Mouse (Mus musculus): ENCODE results near the gene Fam131b. TPM values are rescaled to one million over a fixed set of nuclear protein-coding genes. Genes with fewer than 3 reads are reported as not detected.

Fam131b gene
- total and polyA plus RNA-seq, 3 experiments: 0.04 to 0.09 (median 0.05) TPM

DNA sequence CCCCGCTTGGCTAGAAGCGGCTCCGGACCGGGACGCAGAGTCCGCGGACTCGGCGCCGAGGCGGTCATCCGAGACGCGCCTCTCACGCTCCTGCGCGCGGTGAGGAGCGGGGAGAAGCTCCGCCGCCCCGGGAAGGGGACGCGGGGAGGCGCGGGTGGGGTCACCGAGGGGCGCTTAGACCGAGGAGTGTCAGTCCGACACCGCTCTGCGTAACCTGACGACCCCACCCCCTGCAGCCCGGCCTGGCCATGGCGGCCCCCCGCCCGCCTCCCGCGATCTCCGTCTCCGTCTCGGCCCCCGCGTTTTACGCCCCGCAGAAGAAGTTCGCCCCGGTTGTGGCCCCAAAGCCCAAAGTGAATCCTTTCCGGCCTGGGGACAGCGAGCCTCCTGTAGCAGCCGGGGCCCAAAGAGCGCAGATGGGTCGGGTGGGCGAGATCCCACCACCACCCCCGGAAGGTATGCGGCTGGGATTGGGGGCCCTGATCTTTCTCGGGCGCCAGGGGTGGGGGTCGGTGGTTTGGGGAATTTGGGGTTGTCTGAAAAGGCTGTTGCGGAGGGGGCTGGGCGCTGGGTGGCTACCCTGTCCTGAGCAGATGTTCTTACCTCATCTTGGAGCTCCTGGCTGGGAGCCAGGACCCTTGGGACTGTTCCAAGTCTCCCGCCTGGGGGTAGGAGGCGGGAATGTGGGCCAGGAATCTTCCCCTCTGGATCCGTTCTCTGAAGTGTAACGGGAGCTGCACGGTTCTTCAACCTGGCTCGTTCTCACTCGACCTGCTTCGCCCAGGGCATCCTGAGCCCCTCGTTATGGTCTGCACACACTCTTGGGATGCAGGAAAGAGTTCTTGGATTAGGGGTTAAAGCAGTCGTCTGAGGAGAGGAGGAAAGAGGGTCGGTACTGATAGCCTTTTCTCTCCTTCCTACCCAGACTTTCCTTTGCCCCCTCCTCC lies 25.9 kb upstream of the Fam131b start:
- Histone ChIP-seq H3K27me3 (replicated peaks) (no peaks in the 10 kb centered on the region), H3K36me3 (replicated peaks in 1 of 2; ENCODE audit: control insufficient read depth in 1 of 2, insufficient read depth in 1 of 2, low read length in 1 of 2) (peaks cover 0 to 10% of the 10 kb centered on the region in 2 experiments), H3K4me2 (ENCODE audit: insufficient read depth, low read depth, poor library complexity, severe bottlenecking) (peak overlapping the region; percentile 94), H3K79me2 (replicated peaks; ENCODE audit: control insufficient read depth, extremely low read depth, insufficient read depth, poor library complexity, severe bottlenecking) (no peaks in the 10 kb centered on the region), H3K4me3 (replicated peaks in 1 of 3; ENCODE audit: low read depth in 2 of 3, low read length in 2 of 3, poor library complexity in 1 of 3) (peak overlapping the region in 2 of 3 experiments; percentile 65 to 67), H3K9me3 (replicated peaks; ENCODE audit: low read length) (no peaks in the 10 kb centered on the region), H3K4me1 (ENCODE audit: control insufficient read depth in 1 of 2, insufficient read depth in 2 of 2) (peaks cover 0 to 11% of the 10 kb centered on the region in 2 experiments; a peak in 2 of 4 replicates), H3K27ac (ENCODE audit: insufficient read depth, low read depth) (no peak overlapping the region), H3K9ac (ENCODE audit: insufficient read depth, low read depth) (peak overlapping the region; percentile 55)
- DNase-seq (ENCODE audit: extremely low read depth): no peak
- dilution Hi-C loops (cut with MboI; ENCODE audit: extremely low pct_ligation_motif_present, extremely low pct_unique_long_range_greater_than_20kb, low sequenced_read_pairs): no loop called here
- in situ Hi-C loops (cut with MboI; ENCODE audit: low pct_ligation_motif_present, low pct_unique_long_range_greater_than_20kb, low sequenced_read_pairs): no loop called here
- TF ChIP-seq ELF1 (IDR thresholded peaks at IDR 0.05; ENCODE audit: low read depth, low read length) (no peak), SIN3A (IDR thresholded peaks at IDR 0.05; ENCODE audit: low read length) (no peak), ZKSCAN1 (IDR thresholded peaks at IDR 0.05; ENCODE audit: borderline replicate concordance, low read depth, low read length) (no peak), BHLHE40 (IDR thresholded peaks at IDR 0.05; ENCODE audit: low read depth, low read length) (no peak), PAX5 (IDR thresholded peaks at IDR 0.05; ENCODE audit: low read length) (no peak), ZMIZ1 (IDR thresholded peaks at IDR 0.05; ENCODE audit: low read depth, low read length) (no peak), ZC3H11A (IDR thresholded peaks at IDR 0.05; ENCODE audit: low read depth, low read length) (no peak), UBTF (IDR thresholded peaks at IDR 0.05; ENCODE audit: low read depth, low read length) (no peak), MAFK (IDR thresholded peaks at IDR 0.05; ENCODE audit: insufficient replicate concordance, low read length) (no peak), USF1 (IDR thresholded peaks at IDR 0.05; ENCODE audit: low read depth, low read length) (no peak), E2F4 (IDR thresholded peaks at IDR 0.05; ENCODE audit: insufficient replicate concordance, low read depth, low read length) (no peak), ZNF384 (IDR thresholded peaks at IDR 0.05; ENCODE audit: low read depth, low read length) (no peak)

DNA sequence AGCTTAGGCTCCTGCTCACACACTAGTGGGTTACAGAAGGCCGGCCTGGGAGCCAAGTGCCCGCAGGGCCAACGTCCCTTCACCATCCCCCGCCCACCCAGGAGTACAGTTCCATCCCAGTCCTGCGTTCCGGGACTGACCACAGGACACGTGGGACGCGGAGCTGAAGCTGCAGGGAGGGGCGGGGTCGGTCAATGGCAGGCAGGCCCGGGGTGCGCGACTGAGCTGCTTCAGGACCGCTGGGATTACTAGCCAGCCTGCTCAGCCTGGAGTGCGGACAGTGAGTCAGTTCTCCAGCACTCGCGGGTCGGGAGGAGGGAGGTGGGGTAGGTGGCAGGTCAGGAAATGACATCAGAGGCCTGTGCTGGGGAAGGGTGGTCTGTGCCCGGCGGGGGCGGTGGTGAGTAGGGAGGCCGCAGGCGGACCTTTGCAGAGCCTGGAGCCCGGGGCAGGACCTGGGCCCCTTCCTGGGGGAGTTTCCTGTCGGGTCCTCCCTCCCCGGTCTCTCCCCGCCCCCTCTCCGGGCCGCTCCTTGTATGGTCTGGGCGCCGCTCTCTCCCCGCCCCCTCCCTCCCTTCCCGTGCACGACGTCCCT lies 25.1 kb upstream of the Fam131b start, which contains the start of gene Zyx:
Gene Zyx, plus strand, starts transcription at position 205 of the 595 bp plus-strand sequence.
- peak within 1 kb of the TSS; percentile 55 for H3K9ac ChIP-seq (ENCODE audit: insufficient read depth, low read depth)
- H3K9me3 ChIP-seq (replicated peaks; ENCODE audit: low read length): no peaks in the 10 kb centered on the region
- dilution Hi-C loops (cut with MboI; ENCODE audit: extremely low pct_ligation_motif_present, extremely low pct_unique_long_range_greater_than_20kb, low sequenced_read_pairs): no loop called here
- H3K36me3 ChIP-seq (replicated peaks in 1 of 2; ENCODE audit: control insufficient read depth in 1 of 2, insufficient read depth in 1 of 2, low read length in 1 of 2): peaks cover 0 to 7% of the 10 kb centered on the region in 2 experiments
- peaks cover 0 to 14% of the 10 kb centered on the region in 2 experiments; a peak in 2 of 4 replicates for H3K4me1 ChIP-seq (ENCODE audit: control insufficient read depth in 1 of 2, insufficient read depth in 2 of 2)
- in situ Hi-C loops (cut with MboI; ENCODE audit: low pct_ligation_motif_present, low pct_unique_long_range_greater_than_20kb, low sequenced_read_pairs): loop anchor here (25.0 kb wide), 1 partner anchor 238 kb away; the partner anchor contains the start of gene Tcaf3
- DNase-seq (ENCODE audit: extremely low read depth): peak; percentile 74
- H3K79me2 ChIP-seq (replicated peaks; ENCODE audit: control insufficient read depth, extremely low read depth, insufficient read depth, poor library complexity, severe bottlenecking): no peaks in the 10 kb centered on the region
- H3K27ac ChIP-seq (ENCODE audit: insufficient read depth, low read depth): no peak within 1 kb of the TSS
- H3K4me2 ChIP-seq (ENCODE audit: insufficient read depth, low read depth, poor library complexity, severe bottlenecking): peak within 1 kb of the TSS; percentile 94
- peak within 1 kb of the TSS; percentile 57 to 67 (median 65) for H3K4me3 ChIP-seq (replicated peaks in 1 of 3; ENCODE audit: low read depth in 2 of 3, low read length in 2 of 3, poor library complexity in 1 of 3)
- no peaks in the 10 kb centered on the region for H3K27me3 ChIP-seq (replicated peaks)
- peak; percentile 54; the same call in 1 of the 2 replicates for TF ChIP-seq MAX (IDR thresholded peaks at IDR 0.05; ENCODE audit: low read length)
- no peak; the same call in 1 of the 2 replicates for TF ChIP-seq CHD2 (IDR thresholded peaks at IDR 0.05; ENCODE audit: low read length)
- peak; percentile 62 for TF ChIP-seq POLR2A (IDR thresholded peaks at IDR 0.05; ENCODE audit: low read depth, low read length)
- peak; percentile 71; the same call in 1 of the 2 replicates for TF ChIP-seq MXI1 (IDR thresholded peaks at IDR 0.05; ENCODE audit: low read depth, low read length)
- TF ChIP-seq GABPA (IDR thresholded peaks at IDR 0.05; ENCODE audit: insufficient replicate concordance, low read depth, low read length): no peak
- TF ChIP-seq SIN3A (IDR thresholded peaks at IDR 0.05; ENCODE audit: low read length): no peak
- TF ChIP-seq EP300 (IDR thresholded peaks at IDR 0.05; ENCODE audit: low read length): no peak
- no peak for TF ChIP-seq BHLHE40 (IDR thresholded peaks at IDR 0.05; ENCODE audit: low read depth, low read length)
- no peak for TF ChIP-seq UBTF (IDR thresholded peaks at IDR 0.05; ENCODE audit: low read depth, low read length)
- TF ChIP-seq RAD21 (IDR thresholded peaks at IDR 0.05; ENCODE audit: low read depth, low read length): no peak
- no peak for TF ChIP-seq TBP (conservative IDR thresholded peaks at IDR 0.05; ENCODE audit: low read depth, low read length)
- TF ChIP-seq JUND (conservative IDR thresholded peaks at IDR 0.05; ENCODE audit: low read depth, low read length): no peak; the same call in 1 of the 2 replicates
- no peak for TF ChIP-seq PAX5 (IDR thresholded peaks at IDR 0.05; ENCODE audit: low read length)
- TF ChIP-seq NELFE (IDR thresholded peaks at IDR 0.05; ENCODE audit: low read depth, low read length): peak; percentile 9; the same call in 1 of the 2 replicates
- TF ChIP-seq E2F4 (IDR thresholded peaks at IDR 0.05; ENCODE audit: insufficient replicate concordance, low read depth, low read length): no peak
- TF ChIP-seq MYC (IDR thresholded peaks at IDR 0.05; ENCODE audit: low read depth, low read length): no peak
- TF ChIP-seq POLR2AphosphoS2 (IDR thresholded peaks at IDR 0.05; ENCODE audit: low read depth, low read length): no peak
- no peak for TF ChIP-seq ZKSCAN1 (IDR thresholded peaks at IDR 0.05; ENCODE audit: borderline replicate concordance, low read depth, low read length)
- no peak for TF ChIP-seq NRF1 (IDR thresholded peaks at IDR 0.05; ENCODE audit: low read depth, low read length)
- peak; percentile 69; the same call in 1 of the 2 replicates for TF ChIP-seq MAZ (IDR thresholded peaks at IDR 0.05; ENCODE audit: low read depth, low read length)
- TF ChIP-seq ETS1 (conservative IDR thresholded peaks at IDR 0.05; ENCODE audit: low read depth, low read length): no peak
- no peak; the same call in 1 of the 2 replicates for TF ChIP-seq HCFC1 (IDR thresholded peaks at IDR 0.05; ENCODE audit: low read depth, low read length)
- TF ChIP-seq ZNF384 (IDR thresholded peaks at IDR 0.05; ENCODE audit: low read depth, low read length): no peak
